Mouse (Mus musculus) adrenal gland (tissue): ENCODE measurements around the gene Ccdc51.

Source experiments
- intact Hi-C: fragments of 180-260 bp; cut with DNase I; formaldehyde crosslinking; loops from one replicate; pipeline ENCODE4 v1.15.1; 2025

The Ccdc51 gene

DNA sequence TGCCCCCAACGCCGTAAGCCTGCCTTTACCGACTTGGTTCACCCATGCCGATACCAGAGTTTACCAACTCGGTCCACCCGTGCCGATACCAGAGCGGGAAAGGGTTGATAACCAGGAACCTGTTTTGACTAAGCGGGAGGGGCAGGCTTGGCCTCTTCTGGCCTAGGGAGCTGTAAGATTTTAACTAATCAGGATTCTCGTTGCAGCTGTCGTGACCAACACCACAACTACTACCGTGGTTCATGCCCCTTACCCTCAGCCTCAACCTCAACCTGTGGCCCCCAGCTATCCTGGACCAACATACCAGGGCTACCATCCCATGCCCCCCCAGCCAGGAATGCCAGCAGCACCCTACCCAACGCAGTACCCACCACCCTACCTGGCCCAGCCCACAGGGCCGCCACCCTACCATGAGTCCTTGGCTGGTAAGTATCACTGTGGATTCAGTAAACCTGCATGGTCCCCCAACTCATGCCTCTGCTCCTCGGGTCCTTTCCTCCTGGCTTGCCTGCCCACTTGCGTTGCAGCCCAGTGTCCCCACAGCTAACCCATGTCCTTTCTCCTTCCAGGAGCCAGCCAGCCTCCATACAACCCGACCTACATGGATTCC lies 26.1 kb upstream of the Ccdc51 start:
- intact Hi-C loops, result loop anchor here (5.0 kb wide), 2 partner anchors 54 to 119 kb away; partner anchors contain the start of gene Uqcrc1

GRCm38 (mm10) chr9:109056916-109057315 lies 25.4 kb upstream of the Ccdc51 start:
- intact Hi-C loops, result loop anchor here (5.0 kb wide), 2 partner anchors 55 to 120 kb away; partner anchors contain the start of gene Uqcrc1

- intact Hi-C loops, result loop anchor here (5.0 kb wide), 2 partner anchors 55 to 120 kb away; partner anchors contain the start of gene Uqcrc1
Measured at GRCm38 (mm10) chr9:109057543-109057942, 24.8 kb upstream of the Ccdc51 start.

- intact Hi-C loops, result loop anchor here (5.0 kb wide), 2 partner anchors 56 to 121 kb away; partner anchors contain the start of gene Uqcrc1
Measured at GRCm38 (mm10) chr9:109058006-109058765, 24.1 kb upstream of the Ccdc51 start.

DNA sequence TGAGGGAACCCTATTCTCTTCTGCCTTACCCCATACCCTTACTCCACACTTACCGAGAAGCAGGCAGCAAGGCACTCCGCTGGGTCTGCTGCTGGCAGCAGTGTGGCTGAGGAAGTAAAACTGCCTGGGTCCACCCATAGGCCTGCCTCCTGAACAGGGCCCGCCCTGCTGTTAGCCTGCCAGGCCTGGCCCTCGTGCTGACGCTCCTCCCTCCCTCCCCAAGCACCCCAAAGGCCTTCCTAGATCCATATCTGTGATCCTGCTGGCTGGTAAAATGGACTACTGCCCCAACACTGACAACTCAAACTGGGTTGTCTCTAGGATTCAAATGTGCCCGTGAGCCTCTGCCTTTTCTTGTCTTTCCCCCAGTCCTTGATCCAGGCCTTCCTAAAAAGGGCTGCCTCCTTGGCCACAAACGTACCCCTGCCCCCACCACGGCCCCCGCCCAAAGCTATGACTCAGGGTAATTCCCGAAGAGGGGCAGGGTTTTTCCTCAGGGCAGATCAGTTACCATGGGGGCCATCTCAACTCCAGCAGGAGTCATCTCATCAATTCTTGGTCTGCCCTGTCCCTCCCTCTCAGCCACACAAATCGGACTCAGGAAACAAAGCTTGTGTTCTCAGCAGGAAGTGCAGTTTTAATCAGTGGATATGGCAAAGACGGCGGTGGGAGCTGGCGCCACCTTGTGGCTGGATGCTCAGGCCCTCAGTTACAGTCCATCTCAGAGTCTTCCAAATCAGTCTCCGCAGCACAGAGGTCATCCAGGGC lies 23.0 kb upstream of the Ccdc51 start, which contains the start of gene Trex1:
Trex1 (minus strand) TSS at position 599 of the 768 bp plus-strand sequence.
- intact Hi-C loops, result loop anchor here (5.0 kb wide), 2 partner anchors 57 to 122 kb away; partner anchors contain the start of gene Uqcrc1

- intact Hi-C loops, result no loop called here
Measured at GRCm38 (mm10) chr9:109060184-109060897, 22.0 kb upstream of the Ccdc51 start.

DNA sequence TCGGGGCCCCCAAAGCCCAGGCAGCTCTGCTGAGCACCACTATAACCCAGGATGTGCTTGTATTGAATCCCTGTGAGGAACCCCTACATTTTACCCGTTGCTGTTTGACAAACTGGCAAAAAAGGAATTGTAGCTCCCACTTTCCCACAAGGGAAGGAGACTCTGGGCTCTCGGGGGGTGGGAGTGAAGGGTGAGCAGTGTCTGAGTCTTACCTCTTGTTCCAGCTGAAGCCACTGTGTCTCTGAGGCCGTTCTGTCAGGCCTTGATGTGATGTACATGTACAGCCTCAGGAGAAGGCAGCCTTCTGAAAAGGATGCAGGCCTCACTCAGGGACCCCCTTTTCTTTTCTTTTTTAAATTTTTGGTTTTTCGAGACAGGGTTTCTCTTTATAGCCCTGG lies 21.4 kb upstream of the Ccdc51 start:
- intact Hi-C loops, result no loop called here

- intact Hi-C loops, result no loop called here
Measured at GRCm38 (mm10) chr9:109068095-109068735, 14.1 kb upstream of the Ccdc51 start.

- intact Hi-C loops, result no loop called here
Measured at GRCm38 (mm10) chr9:109073661-109074573, 8.4 kb upstream of the Ccdc51 start, which contains the start of gene Atrip. Atrip (minus strand) TSS chr9:109074124.

DNA sequence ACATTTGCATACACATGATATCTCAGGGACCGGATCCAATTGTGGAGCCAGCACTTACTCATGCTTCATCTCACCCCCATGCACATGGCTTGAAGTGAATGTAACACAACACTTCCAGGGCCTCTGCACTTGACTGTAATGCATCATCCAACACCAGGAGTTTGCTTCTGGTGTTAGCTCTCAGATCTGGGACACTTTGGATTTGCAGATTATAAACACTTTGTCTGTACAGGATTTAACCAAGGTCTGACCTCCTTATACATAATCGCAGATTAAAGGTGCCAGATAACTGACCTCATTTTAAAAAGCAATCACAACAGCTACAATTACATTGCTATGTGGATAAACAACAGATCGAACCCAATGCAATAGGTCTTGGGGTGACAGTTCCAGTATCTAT lies 1.8 kb upstream of the Ccdc51 start:
- intact Hi-C loops, result no loop called here

DNA sequence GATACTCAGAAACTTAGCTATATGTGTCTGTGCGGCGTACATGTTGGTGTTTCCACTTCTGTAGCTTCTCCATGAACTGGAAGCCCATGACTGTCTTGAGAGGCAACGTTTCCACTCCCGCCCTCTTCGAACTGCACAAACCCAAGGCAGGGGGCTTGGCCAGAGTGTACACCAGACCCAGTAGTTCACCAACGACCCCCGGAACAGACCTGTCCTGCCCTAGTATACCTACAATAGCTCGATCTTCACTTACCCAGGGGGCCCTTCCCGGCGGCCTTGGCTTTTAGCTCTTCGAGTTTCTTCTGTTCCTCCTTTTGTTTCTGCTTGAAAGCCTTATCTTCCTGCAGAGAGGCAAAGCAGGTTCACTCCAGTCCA lies 557 bp upstream of the Ccdc51 start:
- intact Hi-C loops, result no loop called here

DNA sequence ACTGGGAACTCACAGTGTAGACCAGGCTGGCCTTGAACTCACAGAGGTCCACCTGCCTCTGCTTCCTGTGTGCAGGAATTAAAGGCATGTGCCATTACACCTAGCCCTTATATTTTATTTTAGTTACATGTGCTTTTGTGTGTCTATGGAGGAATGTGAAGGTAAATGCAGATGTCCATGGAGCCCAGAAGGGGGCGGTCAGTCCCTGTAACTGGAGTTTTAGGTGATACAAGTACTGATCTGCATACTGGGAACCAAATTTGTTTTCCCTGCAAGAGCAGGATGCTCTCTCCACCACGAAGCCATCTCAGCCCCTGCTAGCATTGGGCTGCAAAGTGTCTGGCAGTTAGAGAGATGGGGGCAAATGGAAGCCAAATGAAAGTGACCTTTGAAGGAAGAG lies 2.6 kb downstream of the Ccdc51 start:
- intact Hi-C loops, result no loop called here

DNA sequence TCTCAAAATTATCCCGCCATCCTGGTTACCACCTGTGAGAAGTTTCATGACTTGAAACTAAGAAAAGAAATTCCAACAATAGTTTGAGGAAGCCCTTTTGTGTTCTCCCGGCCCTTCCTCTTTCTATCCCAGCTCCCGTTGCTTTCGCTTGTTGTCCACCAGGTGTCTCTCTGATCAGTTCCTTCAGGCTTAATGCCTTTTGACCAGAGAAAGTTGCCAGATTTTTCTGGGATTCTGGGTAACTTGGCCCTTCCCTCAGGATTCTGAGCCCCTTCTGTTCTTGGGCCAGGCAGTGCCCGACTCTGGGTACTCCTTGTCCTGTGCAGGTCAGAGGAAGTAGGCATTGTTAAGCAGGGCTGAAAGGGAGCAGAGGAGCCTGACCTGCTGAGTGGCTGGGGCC lies 5.7 kb downstream of the Ccdc51 start:
- intact Hi-C loops, result loop anchor here (2.0 kb wide), 1 partner anchor 33 kb away; no protein-coding TSS in a partner anchor

GRCm38 (mm10) chr9:109090446-109090845 lies 8.2 kb downstream of the Ccdc51 start:
- intact Hi-C loops, result no loop called here

DNA sequence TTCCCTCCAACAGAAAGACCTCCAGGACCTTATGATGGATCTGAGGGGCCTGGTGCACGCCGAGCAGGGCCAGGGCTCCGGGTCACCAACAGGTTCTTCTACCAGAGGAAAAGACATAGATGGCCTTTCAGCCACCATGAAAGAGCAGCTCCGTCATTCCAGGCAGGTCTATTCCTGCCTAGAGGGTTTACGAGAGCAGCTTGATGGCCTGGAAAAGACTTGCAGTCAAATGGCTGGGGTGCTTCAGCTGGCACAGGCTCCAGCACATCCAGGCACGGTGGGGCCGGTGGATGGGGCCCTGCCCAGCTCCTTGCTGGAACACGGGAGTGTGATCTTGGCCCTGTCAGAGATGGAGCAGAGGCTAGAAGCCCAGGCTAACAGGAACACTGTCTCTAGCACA lies 9.5 kb downstream of the Ccdc51 start:
- intact Hi-C loops, result no loop called here

GRCm38 (mm10) chr9:109092799-109093198 lies 10.5 kb downstream of the Ccdc51 start:
- intact Hi-C loops, result no loop called here

GRCm38 (mm10) chr9:109093786-109094552 lies 11.7 kb downstream of the Ccdc51 start:
- intact Hi-C loops, result no loop called here

- intact Hi-C loops, result no loop called here
Measured at GRCm38 (mm10) chr9:109094553-109095136, 12.4 kb downstream of the Ccdc51 start.
